Mouse (Mus musculus) neural tube, embryonic 13.5 days (tissue): ENCODE results near the gene Rhbdf2. TPM values are rescaled to one million over a fixed set of nuclear protein-coding genes. Genes with fewer than 3 reads are reported as not detected.
"Not testable (repeated sequence)": the region's sequence is repeated elsewhere in the genome, so short reads cannot be mapped to it uniquely, and the experiment has no call there.

Experiments used
- ATAC-seq: fragments of 200-750 bp; cut with Nextera tagmentation; 2 replicates; pipeline ENCODE4 v1.8.0; 2017; ENCODE audit warnings: low read depth, mild to moderate bottlenecking, moderate TSS enrichment, moderate library complexity
- H3K27ac ChIP-seq: fragments of 300-500 bp; sonication (generic); replicated peaks from 2 replicates; pipeline ENCODE4 v1.5.1; 2015; ENCODE audit warnings: moderate library complexity, mild to moderate bottlenecking, inconsistent platforms
- H3K27me3 ChIP-seq: fragments of 300-500 bp; sonication (generic); 2 replicates; pipeline ENCODE4 v1.6.1; 2015; ENCODE audit warnings: mild to moderate bottlenecking, inconsistent platforms
- H3K36me3 ChIP-seq: fragments of 300-500 bp; sonication (generic); 2 replicates; pipeline ENCODE4 v1.6.1; 2015; ENCODE audit warnings: mild to moderate bottlenecking, inconsistent platforms
- H3K4me1 ChIP-seq: fragments of 300-500 bp; sonication (generic); replicated peaks from 2 replicates; pipeline ENCODE4 v1.6.1; 2015; ENCODE audit warnings: inconsistent platforms
- H3K4me2 ChIP-seq: fragments of 300-500 bp; sonication (generic); 2 replicates; pipeline ENCODE4 v1.6.1; 2015; ENCODE audit warnings: inconsistent platforms, mild to moderate bottlenecking, moderate library complexity
- H3K4me3 ChIP-seq: fragments of 300-500 bp; sonication (generic); 2 replicates; pipeline ENCODE4 v1.5.1; 2015; ENCODE audit warnings: mild to moderate bottlenecking, inconsistent platforms
- H3K9ac ChIP-seq: fragments of 300-500 bp; sonication (generic); 2 replicates; pipeline ENCODE4 v1.6.1; 2015; ENCODE audit warnings: moderate library complexity, mild to moderate bottlenecking, inconsistent platforms
- H3K9me3 ChIP-seq: fragments of 300-500 bp; sonication (generic); 2 replicates; pipeline ENCODE4 v1.6.1; 2016; ENCODE audit warnings: inconsistent platforms
- WGBS: fragments of 180-500 bp; shearing (Covaris S2); methylation state at CpG from one replicate; pipeline ENCODE4 v1.1.7; 2015; 5-methylcytosine and 5-hydroxymethylcytosine counted together
- polyA plus RNA-seq: library from polyadenylated mRNA; unstranded; fragments of >200 nt; fragmentation: Nextera tagmentation; extraction: Ambion mirVana; gene quantifications from 2 replicates; pipeline ENCODE4 v1.2.1, GENCODE M21; 2015

Rhbdf2 gene
- polyA plus RNA-seq = 3.7 TPM in 2 replicates

DNA sequence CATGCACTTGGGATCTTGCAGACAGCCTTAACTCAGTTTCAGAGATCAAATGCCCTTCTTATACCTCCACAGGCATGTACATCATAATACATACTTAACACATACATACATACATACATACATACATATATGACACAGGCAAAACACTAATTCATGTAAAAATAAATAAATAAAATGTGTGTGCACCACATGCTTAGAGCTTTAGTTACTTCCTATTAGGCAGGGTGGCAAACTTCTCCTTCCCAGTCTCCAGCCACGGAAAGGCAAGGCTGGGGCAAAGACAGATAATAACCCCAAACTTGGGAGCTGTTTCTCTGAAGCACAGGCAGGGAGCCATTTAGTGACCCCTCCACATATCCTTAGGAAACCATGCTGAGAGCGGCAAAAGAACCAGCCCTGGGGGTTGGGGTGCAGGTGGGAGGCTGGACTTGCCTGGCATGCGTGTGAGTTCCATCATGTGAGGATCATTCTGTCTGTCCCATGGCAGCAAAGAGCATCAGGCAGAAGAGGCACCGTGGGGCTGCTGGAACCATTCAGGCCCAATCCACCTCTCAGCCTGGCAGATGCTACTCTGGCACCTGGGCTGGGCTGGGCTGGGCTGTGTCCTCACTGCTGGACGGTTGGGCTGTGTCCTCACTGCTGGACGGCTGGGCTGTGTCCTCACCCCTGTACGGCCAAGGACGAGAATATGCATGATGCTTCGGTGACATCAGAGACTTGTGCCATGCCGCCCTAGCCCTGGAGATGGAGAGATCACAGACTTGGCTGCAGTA, at the start of gene Rhbdf2:
TSS of gene Rhbdf2 (minus strand) at position 721 of the 773 bp plus-strand sequence.
- H3K36me3 ChIP-seq = no peaks in the 10 kb centered on the region
- H3K27me3 ChIP-seq = peaks cover 29% of the 10 kb centered on the region
- peaks cover 19% of the 10 kb centered on the region for H3K4me1 ChIP-seq
- no peaks in the 10 kb centered on the region for H3K9me3 ChIP-seq
- ATAC-seq = no peak
- H3K4me3 ChIP-seq = no peak within 1 kb of the TSS
- H3K4me2 ChIP-seq = no peak within 1 kb of the TSS
- no peak within 1 kb of the TSS for H3K27ac ChIP-seq
- 63% methylated on average over 10 of the region's 10 CpGs for WGBS
- no peak within 1 kb of the TSS for H3K9ac ChIP-seq

DNA sequence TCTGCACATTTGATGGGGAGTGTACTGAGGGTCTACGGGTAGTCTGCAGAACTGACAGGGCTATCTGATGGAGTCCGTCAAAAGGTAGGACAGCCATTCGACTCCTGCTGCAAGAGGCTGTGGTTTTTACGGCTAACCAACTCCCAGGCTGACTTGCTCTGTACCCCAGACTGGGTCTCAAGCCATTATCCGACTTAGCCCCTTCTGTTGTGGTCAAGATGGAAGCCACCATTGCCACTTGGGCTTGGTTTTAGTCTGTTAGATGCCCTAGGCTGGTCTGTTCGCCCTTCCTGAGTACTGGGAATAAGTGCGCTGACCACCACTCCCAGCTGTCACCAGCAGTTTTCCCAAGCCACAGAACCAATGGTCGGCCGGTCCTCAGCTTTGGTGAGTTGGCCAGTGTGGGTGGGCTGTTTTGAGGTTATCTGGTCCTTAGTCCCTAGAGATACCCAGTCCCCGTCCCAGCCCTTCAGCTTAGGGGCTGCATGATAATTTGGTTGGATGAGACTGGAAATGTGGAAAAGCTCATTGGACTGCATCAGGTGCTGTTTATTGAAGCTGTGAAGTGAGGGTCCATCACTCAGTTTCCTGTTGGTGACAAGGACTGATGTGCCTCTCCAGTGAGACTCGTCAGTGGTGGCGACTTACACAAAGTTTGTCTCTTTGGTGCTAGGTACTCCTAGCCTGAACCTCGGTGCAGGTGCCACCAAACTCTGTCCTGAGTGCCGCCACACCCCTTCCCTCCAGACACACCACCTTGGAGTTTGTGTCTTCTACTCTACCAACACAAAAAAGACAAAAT, 49.6 kb upstream of the Rhbdf2 start:
- peaks cover 67% of the 10 kb centered on the region for H3K36me3 ChIP-seq

GRCm38 (mm10) chr11:116675429-116675828, 48.6 kb upstream of the Rhbdf2 start:
- H3K4me2 ChIP-seq, ATAC-seq, H3K9ac ChIP-seq, H3K4me3 ChIP-seq, H3K27me3 ChIP-seq, H3K27ac ChIP-seq, H3K9me3 ChIP-seq: not testable (repeated sequence)
- Histone ChIP-seq H3K4me1 (peaks cover 37% of the 10 kb centered on the region), H3K36me3 (peaks cover 64% of the 10 kb centered on the region)
- 87% methylated on average over 6 of the region's 6 CpGs for WGBS

More for the DNA sequence above, 49.6 kb upstream of the Rhbdf2 start:
- no peaks in the 10 kb centered on the region for H3K9me3 ChIP-seq
- no peak overlapping the region for H3K4me2 ChIP-seq
- H3K27ac ChIP-seq = no peak overlapping the region
- no peak overlapping the region for H3K9ac ChIP-seq
- H3K4me3 ChIP-seq = no peak overlapping the region
- no peaks in the 10 kb centered on the region for H3K27me3 ChIP-seq
- H3K4me1 ChIP-seq = peaks cover 29% of the 10 kb centered on the region
- WGBS = 91% methylated on average over 14 of the region's 14 CpGs
- no peak for ATAC-seq

- Histone ChIP-seq H3K36me3 (peaks cover 64% of the 10 kb centered on the region), H3K4me2 (no peak overlapping the region), H3K9me3 (no peaks in the 10 kb centered on the region), H3K27me3 (no peaks in the 10 kb centered on the region), H3K4me1 (peaks cover 44% of the 10 kb centered on the region), H3K27ac (no peak overlapping the region), H3K4me3 (no peak overlapping the region), H3K9ac (no peak overlapping the region)
- ATAC-seq = no peak
- 74% methylated on average over 7 of the region's 7 CpGs for WGBS
These were observed 48.0 kb upstream of the Rhbdf2 start for GRCm38 (mm10) chr11:116674616-116675379.

GRCm38 (mm10) chr11:116673410-116673809, 46.6 kb upstream of the Rhbdf2 start:
- peaks cover 53% of the 10 kb centered on the region for H3K36me3 ChIP-seq
- H3K4me2 ChIP-seq = peak overlapping the region; percentile 90
- H3K27ac ChIP-seq = no peak overlapping the region
- H3K9ac ChIP-seq = peak overlapping the region; percentile 93; the same call in 1 of the 2 replicates
- H3K4me3 ChIP-seq = peak overlapping the region; percentile 91
- no peaks in the 10 kb centered on the region for H3K9me3 ChIP-seq
- no peak for ATAC-seq
- peaks cover 58% of the 10 kb centered on the region for H3K4me1 ChIP-seq
- no peaks in the 10 kb centered on the region for H3K27me3 ChIP-seq
- WGBS = 87% methylated on average over 2 of the region's 2 CpGs

DNA sequence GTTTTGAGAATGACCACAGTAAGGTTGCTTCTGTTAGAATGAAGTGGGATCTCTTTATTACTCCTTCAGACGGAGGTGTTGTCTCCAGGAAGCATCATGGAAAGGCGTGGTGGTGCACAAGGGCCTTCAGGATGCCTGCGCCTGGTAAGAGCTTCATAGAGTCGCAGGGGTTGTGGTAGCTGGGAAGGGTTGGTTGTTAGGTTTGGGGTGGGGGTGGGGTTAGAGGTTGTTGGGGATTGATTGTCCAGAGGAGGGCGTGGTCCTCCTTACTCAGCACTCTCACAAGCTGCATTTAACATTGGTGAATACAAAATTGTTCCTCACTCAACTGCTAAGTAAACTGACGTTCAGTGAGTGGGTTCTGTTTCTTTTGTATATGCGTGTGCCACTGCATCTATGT, 45.8 kb upstream of the Rhbdf2 start:
- Histone ChIP-seq H3K4me2 (peak overlapping the region; percentile 90), H3K9ac (peak overlapping the region; percentile 93), H3K36me3 (peaks cover 47% of the 10 kb centered on the region), H3K4me3 (peak overlapping the region; percentile 91), H3K27me3 (no peaks in the 10 kb centered on the region), H3K4me1 (peaks cover 60% of the 10 kb centered on the region), H3K9me3 (no peaks in the 10 kb centered on the region), H3K27ac (no peak overlapping the region)
- WGBS = 16% methylated on average over 7 of the region's 7 CpGs
- ATAC-seq = no peak

- WGBS = under 1% methylated on average over 24 of the region's 24 CpGs
- peak; percentile 26 for ATAC-seq
- Histone ChIP-seq H3K27ac (peak overlapping the region; percentile 62), H3K9ac (peak overlapping the region; percentile 93), H3K36me3 (peaks cover 40% of the 10 kb centered on the region), H3K27me3 (no peaks in the 10 kb centered on the region), H3K4me2 (peak overlapping the region; percentile 90), H3K9me3 (no peaks in the 10 kb centered on the region), H3K4me1 (peaks cover 60% of the 10 kb centered on the region), H3K4me3 (peak overlapping the region; percentile 91)
These were observed 45.1 kb upstream of the Rhbdf2 start for GRCm38 (mm10) chr11:116671845-116672434.

GRCm38 (mm10) chr11:116671112-116671844, 44.5 kb upstream of the Rhbdf2 start:
- Histone ChIP-seq H3K9me3 (no peaks in the 10 kb centered on the region), H3K4me2 (peak overlapping the region; percentile 90), H3K27ac (peak overlapping the region; percentile 62), H3K4me1 (peaks cover 60% of the 10 kb centered on the region), H3K27me3 (no peaks in the 10 kb centered on the region), H3K9ac (peak overlapping the region; percentile 93), H3K36me3 (peaks cover 34% of the 10 kb centered on the region), H3K4me3 (peak overlapping the region; percentile 91)
- 2% methylated on average over 45 of the region's 45 CpGs for WGBS
- peak; percentile 91 for ATAC-seq

DNA sequence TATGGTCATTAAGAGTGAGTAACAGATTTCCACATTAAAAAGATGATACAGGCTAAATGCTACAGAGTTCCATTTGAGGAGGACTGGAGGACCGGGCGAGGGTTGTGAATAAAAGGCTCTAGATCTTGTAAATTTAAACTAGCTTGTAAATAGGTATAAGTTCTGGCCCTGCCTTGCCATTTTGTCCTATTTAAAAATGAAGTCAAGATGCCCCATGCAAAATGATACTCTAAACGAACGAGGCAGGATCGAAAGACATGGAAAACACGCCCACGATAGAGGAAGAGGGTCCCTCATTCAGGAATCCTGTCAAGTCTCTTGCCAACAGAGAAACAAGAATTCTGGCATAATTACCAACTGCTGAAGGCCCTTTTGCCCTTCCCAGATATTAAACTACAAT, 43.6 kb upstream of the Rhbdf2 start:
- H3K4me2 ChIP-seq = peak overlapping the region; percentile 90
- peak overlapping the region; percentile 91 for H3K4me3 ChIP-seq
- no peak overlapping the region for H3K9ac ChIP-seq
- peak overlapping the region; percentile 38 for H3K27ac ChIP-seq
- ATAC-seq = no peak
- H3K4me1 ChIP-seq = peaks cover 60% of the 10 kb centered on the region
- 84% methylated on average over 7 of the region's 7 CpGs for WGBS
- no peaks in the 10 kb centered on the region for H3K9me3 ChIP-seq
- H3K36me3 ChIP-seq = peaks cover 25% of the 10 kb centered on the region
- H3K27me3 ChIP-seq = no peaks in the 10 kb centered on the region

DNA sequence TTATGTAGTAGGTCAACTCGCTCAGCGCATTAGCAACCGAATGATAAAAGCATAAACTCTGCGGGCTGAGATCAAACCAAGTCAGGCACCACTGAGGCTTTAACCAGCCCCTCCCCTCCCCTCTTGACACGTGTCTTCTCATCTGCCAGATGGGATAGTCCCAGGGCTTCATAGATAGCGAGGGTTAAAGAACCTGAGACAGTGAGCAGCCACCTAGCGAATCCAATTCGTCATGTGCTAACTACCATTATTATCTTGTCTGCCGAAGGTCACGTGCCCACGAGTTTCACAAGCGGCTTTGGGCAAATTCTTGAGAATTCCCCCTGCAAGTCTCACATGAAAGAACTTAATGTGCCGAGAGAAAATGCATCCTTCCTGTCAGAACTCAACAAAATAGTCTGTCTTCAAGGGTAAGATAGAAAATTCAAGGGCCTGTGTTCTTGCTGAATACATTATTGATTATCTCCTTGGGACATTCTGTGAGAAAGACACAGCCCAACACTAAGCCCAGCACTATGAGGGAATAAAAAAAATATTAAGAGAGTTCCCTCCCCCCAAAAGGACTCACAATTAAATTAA, 43.1 kb upstream of the Rhbdf2 start:
- Histone ChIP-seq H3K27ac (peak overlapping the region; percentile 38), H3K4me1 (peaks cover 59% of the 10 kb centered on the region), H3K4me3 (no peak overlapping the region), H3K27me3 (no peaks in the 10 kb centered on the region), H3K4me2 (peak overlapping the region; percentile 90), H3K36me3 (peaks cover 20% of the 10 kb centered on the region), H3K9me3 (no peaks in the 10 kb centered on the region), H3K9ac (no peak overlapping the region)
- 40% methylated on average over 13 of the region's 13 CpGs for WGBS
- no peak for ATAC-seq

- no peak overlapping the region for H3K4me2 ChIP-seq
- H3K9ac ChIP-seq = no peak overlapping the region
- peaks cover 57% of the 10 kb centered on the region for H3K4me1 ChIP-seq
- no peak for ATAC-seq
- H3K36me3 ChIP-seq = peaks cover 14% of the 10 kb centered on the region
- no peaks in the 10 kb centered on the region for H3K9me3 ChIP-seq
- WGBS = 44% methylated on average over 5 of the region's 5 CpGs
- no peak overlapping the region; the same call in 1 of the 2 replicates for H3K27ac ChIP-seq
- H3K4me3 ChIP-seq = no peak overlapping the region
- no peaks in the 10 kb centered on the region for H3K27me3 ChIP-seq
These were observed 42.5 kb upstream of the Rhbdf2 start for GRCm38 (mm10) chr11:116669316-116669715.
